Mouse (Mus musculus) MEL (cell line): ENCODE measurements around the gene Gm12355. TPM values are rescaled to one million over a fixed set of nuclear protein-coding genes. Genes with fewer than 3 reads are reported as not detected.

Experiments used
- DNase-seq: peaks from one replicate; pipeline ENCODE4 v3.0.0; 2011; ENCODE audit warnings: low read depth, low spot score
- H3K27ac ChIP-seq: 2 replicates; pipeline ENCODE4 v1.5.1; 2012; ENCODE audit warnings: low read depth, mild to moderate bottlenecking, control low read depth, low read length, moderate library complexity; ENCODE audit not compliant: control insufficient read depth
- H3K27me3 ChIP-seq, 2 experiments: fragments of 150-350 bp in 1 of 2; sonication (generic) in 1 of 2; 2 replicates each; pipeline ENCODE4 v1.6.1; 2012; ENCODE audit warnings: low read length in 2 of 2, mild to moderate bottlenecking in 2 of 2, improper control_type of control experiment in 1 of 2, moderate library complexity in 1 of 2; ENCODE audit not compliant: insufficient read depth in 2 of 2, control insufficient read depth in 1 of 2
- H3K36me3 ChIP-seq, 2 experiments: 2 replicates each; pipeline ENCODE4 v1.6.1; 2012 to 2014; ENCODE audit warnings: low read length in 2 of 2, improper control_type of control experiment in 1 of 2, inconsistent platforms in 1 of 2, mild to moderate bottlenecking in 1 of 2; ENCODE audit not compliant: insufficient read depth in 2 of 2, control insufficient read depth in 1 of 2
- H3K4me1 ChIP-seq, 2 experiments: fragments of 150-350 bp in 1 of 2; sonication (generic) in 1 of 2; 2 replicates each; pipeline ENCODE4 v1.6.1; 2012; ENCODE audit warnings: low read length in 2 of 2, improper control_type of control experiment in 1 of 2, mild to moderate bottlenecking in 1 of 2; ENCODE audit not compliant: insufficient read depth in 2 of 2, control insufficient read depth in 1 of 2
- H3K4me3 ChIP-seq, 2 experiments: fragments of 150-350 bp in 1 of 2; sonication (generic) in 1 of 2; 2 replicates each; pipeline ENCODE4 v1.5.1; 2012; ENCODE audit warnings: low read depth in 2 of 2, low read length in 2 of 2, mild to moderate bottlenecking in 2 of 2, moderate library complexity in 2 of 2, control low read depth in 1 of 2, improper control_type of control experiment in 1 of 2; ENCODE audit not compliant: control insufficient read depth in 1 of 2, insufficient read depth in 1 of 2
- H3K79me2 ChIP-seq: 2 replicates; pipeline ENCODE4 v1.6.1; 2012; ENCODE audit warnings: mild to moderate bottlenecking, low read length, moderate library complexity; ENCODE audit not compliant: control insufficient read depth, poor library complexity, insufficient read depth
- H3K9ac ChIP-seq: 2 replicates; pipeline ENCODE4 v1.6.1; 2012; ENCODE audit warnings: low read depth, mild to moderate bottlenecking, control low read depth, low read length, moderate library complexity; ENCODE audit not compliant: control insufficient read depth, poor library complexity, severe bottlenecking
- H3K9me3 ChIP-seq: fragments of 150-350 bp; sonication (generic); replicated peaks from 2 replicates; pipeline ENCODE4 v1.6.1; 2012; ENCODE audit warnings: mild to moderate bottlenecking, low read length, improper control_type of control experiment, moderate library complexity; ENCODE audit not compliant: insufficient read depth
- CHD1 ChIP-seq: IDR thresholded peaks from 2 replicates; pipeline ENCODE4 v1.6.1; 2012; ENCODE audit warnings: low read depth, mild to moderate bottlenecking, inconsistent platforms, low read length, improper control_type of control experiment
- CHD2 ChIP-seq: IDR thresholded peaks from 2 replicates; pipeline ENCODE4 v1.6.1; 2011; ENCODE audit warnings: low read length, improper control_type of control experiment
- E2F4 ChIP-seq: IDR thresholded peaks from 2 replicates; pipeline ENCODE4 v1.6.1; 2011; ENCODE audit warnings: low read depth, low read length, improper control_type of control experiment, borderline replicate concordance
- EP300 ChIP-seq, 2 experiments: IDR thresholded peaks; 2 replicates each; pipeline ENCODE4 v1.6.1; 2011; ENCODE audit warnings: improper control_type of control experiment in 2 of 2, low read length in 2 of 2, low read depth in 1 of 2, mild to moderate bottlenecking in 1 of 2
- ETS1 ChIP-seq: IDR thresholded peaks from 2 replicates; pipeline ENCODE4 v1.6.1; 2012; ENCODE audit warnings: low read depth, mild to moderate bottlenecking, inconsistent platforms, low read length, improper control_type of control experiment, moderate library complexity
- GATA1 ChIP-seq: IDR thresholded peaks from 2 replicates; pipeline ENCODE4 v1.6.1; 2011; ENCODE audit warnings: low read depth, low read length, improper control_type of control experiment
- HCFC1 ChIP-seq: IDR thresholded peaks from 2 replicates; pipeline ENCODE4 v1.6.1; 2012; ENCODE audit warnings: low read depth, mild to moderate bottlenecking, inconsistent platforms, low read length, improper control_type of control experiment, moderate library complexity
- MAFK ChIP-seq: IDR thresholded peaks from 2 replicates; pipeline ENCODE4 v1.6.1; 2011; ENCODE audit warnings: low read depth, mild to moderate bottlenecking, low read length, improper control_type of control experiment, borderline replicate concordance
- MEF2A ChIP-seq: IDR thresholded peaks from 2 replicates; pipeline ENCODE4 v1.6.1; 2014; ENCODE audit warnings: low read depth, mild to moderate bottlenecking, inconsistent platforms, low read length, improper control_type of control experiment; ENCODE audit not compliant: poor library complexity, insufficient replicate concordance, severe bottlenecking; ENCODE audit errors: extremely low read depth
- MYB ChIP-seq: IDR thresholded peaks from 2 replicates; pipeline ENCODE4 v1.6.1; 2011; ENCODE audit warnings: mild to moderate bottlenecking, low read depth, low read length, improper control_type of control experiment
- NELFE ChIP-seq: IDR thresholded peaks from 2 replicates; pipeline ENCODE4 v1.6.1; 2011; ENCODE audit warnings: low read depth, low read length, improper control_type of control experiment
- POLR2AphosphoS5 ChIP-seq: IDR thresholded peaks from 2 replicates; pipeline ENCODE4 v1.6.1; 2012; ENCODE audit warnings: low read depth, borderline replicate concordance, mild to moderate bottlenecking, inconsistent platforms, low read length, moderate library complexity, mixed read lengths
- RAD21 ChIP-seq: IDR thresholded peaks from 2 replicates; pipeline ENCODE4 v1.6.1; 2011; ENCODE audit warnings: mild to moderate bottlenecking, low read depth, low read length, improper control_type of control experiment
- RCOR1 ChIP-seq: IDR thresholded peaks from 2 replicates; pipeline ENCODE4 v1.6.1; 2012; ENCODE audit warnings: low read depth, mild to moderate bottlenecking, inconsistent platforms, low read length, improper control_type of control experiment
- SIN3A ChIP-seq: IDR thresholded peaks from 2 replicates; pipeline ENCODE4 v1.6.1; 2012; ENCODE audit warnings: low read length, improper control_type of control experiment, inconsistent platforms
- SMC3 ChIP-seq: IDR thresholded peaks from 2 replicates; pipeline ENCODE4 v1.6.1; 2011; ENCODE audit warnings: low read depth, low read length, improper control_type of control experiment
- TAL1 ChIP-seq: IDR thresholded peaks from 2 replicates; pipeline ENCODE4 v1.6.1; 2012; ENCODE audit warnings: mild to moderate bottlenecking, inconsistent platforms, low read length, moderate library complexity, mixed read lengths
- TBP ChIP-seq: IDR thresholded peaks from 2 replicates; pipeline ENCODE4 v1.8.0; 2011; ENCODE audit warnings: low read depth, low read length, improper control_type of control experiment
- UBTF ChIP-seq: IDR thresholded peaks from 2 replicates; pipeline ENCODE4 v1.6.1; 2012; ENCODE audit warnings: low read depth, mild to moderate bottlenecking, inconsistent platforms, low read length, improper control_type of control experiment, moderate library complexity, borderline replicate concordance; ENCODE audit not compliant: insufficient read depth
- USF1 ChIP-seq: IDR thresholded peaks from 2 replicates; pipeline ENCODE4 v1.6.1; 2014; ENCODE audit warnings: low read depth, mild to moderate bottlenecking, inconsistent platforms, low read length, improper control_type of control experiment, moderate library complexity
- ZNF384 ChIP-seq: IDR thresholded peaks from 2 replicates; pipeline ENCODE4 v1.6.1; 2012; ENCODE audit warnings: low read depth, mild to moderate bottlenecking, inconsistent platforms, low read length, improper control_type of control experiment
- polyA plus RNA-seq, 2 experiments: library from polyadenylated mRNA; stranded (reverse) in 1 of 2; unstranded in 1 of 2; fragments of >175 nt in 1 of 2; fragments of >200 nt in 1 of 2; gene quantifications; 2 replicates each; pipeline versions ENCODE4 v1.2.1 to v1.2.4; 2012; ENCODE audit warnings: low replicate concordance in 2 of 2, low read depth in 1 of 2; ENCODE audit not compliant: insufficient read length in 2 of 2, insufficient read depth in 1 of 2, missing spikeins in 1 of 2
- total RNA-seq: library from RNA; depleted of rRNA; stranded (reverse); fragments of 300-350 nt; gene quantifications from 2 replicates; pipeline ENCODE4 v1.2.3, GENCODE M21; 2012

The Gm12355 gene
- total and polyA plus RNA-seq, 3 experiments: 0.58 to 3.4 TPM; not detected in 1

GRCm38 (mm10) chr11:98671284-98671815 is 45.9 kb upstream of the Gm12355 start (continued):
- no peak for TF ChIP-seq ZNF384
- TF ChIP-seq RCOR1: peak; percentile 72
- no peak for TF ChIP-seq CHD2
- no peak for TF ChIP-seq CHD1
- no peak for TF ChIP-seq NELFE
- TF ChIP-seq HCFC1: no peak
- TF ChIP-seq MYB: no peak
- no peak for TF ChIP-seq SMC3
- peak; percentile 79 for TF ChIP-seq ETS1
- peak; percentile 57 to 82 for TF ChIP-seq EP300 (IDR thresholded peaks at IDR 0.05; ENCODE audit: low read depth in 1 of 2, low read length in 2 of 2)
- TF ChIP-seq RAD21: no peak
- TF ChIP-seq MEF2A: no peak
- no peak for TF ChIP-seq UBTF

DNA sequence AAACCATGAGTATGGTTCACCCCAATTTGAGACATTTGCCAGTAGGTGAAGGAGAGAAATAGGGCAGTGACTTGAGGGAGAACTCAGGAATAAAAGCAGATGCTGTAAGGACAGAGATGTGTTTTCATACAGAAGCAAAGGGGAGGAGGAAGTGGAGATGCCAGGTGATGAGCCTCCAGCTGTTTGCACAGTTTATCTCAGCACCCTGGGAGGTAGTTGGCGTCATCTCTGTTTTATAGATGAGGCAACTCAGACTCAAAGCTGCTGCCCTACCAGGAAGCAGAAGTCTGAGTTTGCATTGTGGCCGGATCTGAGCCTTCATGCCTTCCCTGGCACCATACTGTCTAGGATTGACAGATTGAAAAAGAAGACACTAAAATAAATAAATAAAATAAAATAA is 43.5 kb upstream of the Gm12355 start:
- no peaks in the 10 kb centered on the region for H3K79me2 ChIP-seq
- peaks cover 0 to 15% of the 10 kb centered on the region in 2 experiments; a peak in 2 of 4 replicates for H3K36me3 ChIP-seq
- H3K4me1 ChIP-seq: peaks cover 15 to 36% of the 10 kb centered on the region in 2 experiments
- H3K27ac ChIP-seq: no peak overlapping the region
- peaks cover 0 to 1% of the 10 kb centered on the region in 2 experiments; a peak in 1 of 4 replicates for H3K27me3 ChIP-seq
- DNase-seq: peak; percentile 66
- no peak overlapping the region for H3K4me3 ChIP-seq
- H3K9me3 ChIP-seq: no peaks in the 10 kb centered on the region
- H3K9ac ChIP-seq: no peak overlapping the region
- TF ChIP-seq SIN3A: peak; percentile 72
- peak; percentile 100 for TF ChIP-seq ETS1
- peak; percentile 52; the same call in 1 of the 2 replicates for TF ChIP-seq GATA1
- TF ChIP-seq MAFK: no peak
- TF ChIP-seq USF1: no peak
- TF ChIP-seq POLR2AphosphoS5: no peak
- no peak for TF ChIP-seq TBP

- H3K4me1 ChIP-seq: peaks cover 0 to 12% of the 10 kb centered on the region in 2 experiments; a peak in 2 of 4 replicates
- H3K27ac ChIP-seq: no peak within 1 kb of the TSS
- no peak within 1 kb of the TSS for H3K4me3 ChIP-seq
- H3K9ac ChIP-seq: no peak within 1 kb of the TSS
- TF ChIP-seq MAFK: no peak
- TF ChIP-seq SMC3: no peak
- no peak for TF ChIP-seq E2F4
- TF ChIP-seq TAL1: no peak
- H3K27me3 ChIP-seq: peaks cover 1 to 3% of the 10 kb centered on the region in 2 experiments; a peak in 3 of 4 replicates
- DNase-seq: peak; percentile 64
- no peaks in the 10 kb centered on the region for H3K9me3 ChIP-seq
- H3K36me3 ChIP-seq: 0 out of 4 replicates have a peak, but pooled peaks cover 0 to 2% of the 10 kb centered on the region in 2 experiments
- no peaks in the 10 kb centered on the region for H3K79me2 ChIP-seq
Measured at GRCm38 (mm10) chr11:98664091-98664490, 38.6 kb upstream of the Gm12355 start, which contains the start of gene Gsdma. Gene Gsdma, plus strand, starts transcription at chr11:98664351.
